Mouse (Mus musculus): ENCODE data around the gene Slc35e3. TPM values are rescaled to one million over a fixed set of nuclear protein-coding genes. Genes with fewer than 3 reads are reported as not detected.

Slc35e3 gene
- total and polyA plus RNA-seq, 3 experiments, result 2.2 to 9.7 (median 5.0) TPM

- peaks cover 36 to 60% of the 10 kb centered on the region in 2 experiments for H3K36me3 ChIP-seq (replicated peaks in 1 of 2; ENCODE audit: control insufficient read depth in 1 of 2, insufficient read depth in 1 of 2, low read length in 1 of 2)
- H3K4me3 ChIP-seq (replicated peaks in 1 of 3; ENCODE audit: low read depth in 2 of 3, low read length in 2 of 3, poor library complexity in 1 of 3), result no peak overlapping the region
- TF ChIP-seq ETS1 (conservative IDR thresholded peaks at IDR 0.05; ENCODE audit: low read depth, low read length) (no peak), MXI1 (IDR thresholded peaks at IDR 0.05; ENCODE audit: low read depth, low read length) (no peak), ELF1 (IDR thresholded peaks at IDR 0.05; ENCODE audit: low read depth, low read length) (no peak), POLR2AphosphoS2 (IDR thresholded peaks at IDR 0.05; ENCODE audit: low read depth, low read length) (no peak)
- in situ Hi-C loops (cut with MboI; ENCODE audit: low pct_ligation_motif_present, low pct_unique_long_range_greater_than_20kb, low sequenced_read_pairs) (no loop called here), dilution Hi-C loops (cut with MboI; ENCODE audit: extremely low pct_ligation_motif_present, extremely low pct_unique_long_range_greater_than_20kb, low sequenced_read_pairs) (no loop called here)
- no peak overlapping the region for H3K27ac ChIP-seq (ENCODE audit: insufficient read depth, low read depth)
- H3K4me1 ChIP-seq (ENCODE audit: control insufficient read depth in 1 of 2, insufficient read depth in 2 of 2), result peaks cover 0 to 12% of the 10 kb centered on the region in 2 experiments; a peak in 2 of 4 replicates
- DNase-seq (ENCODE audit: extremely low read depth), result no peak
- no peak overlapping the region for H3K9ac ChIP-seq (ENCODE audit: insufficient read depth, low read depth)
- no peaks in the 10 kb centered on the region for H3K27me3 ChIP-seq (replicated peaks)
- no peak overlapping the region for H3K4me2 ChIP-seq (ENCODE audit: insufficient read depth, low read depth, poor library complexity, severe bottlenecking)
- H3K79me2 ChIP-seq (replicated peaks; ENCODE audit: control insufficient read depth, extremely low read depth, insufficient read depth, poor library complexity, severe bottlenecking), result no peaks in the 10 kb centered on the region
- H3K9me3 ChIP-seq (replicated peaks; ENCODE audit: low read length), result peaks cover 36% of the 10 kb centered on the region
Measured at GRCm38 (mm10) chr10:117749787-117750343, 3.7 kb upstream of the Slc35e3 start.

GRCm38 (mm10) chr10:117749050-117749686, 3.0 kb upstream of the Slc35e3 start:
- Histone ChIP-seq H3K4me1 (ENCODE audit: control insufficient read depth in 1 of 2, insufficient read depth in 2 of 2) (peaks cover 0 to 14% of the 10 kb centered on the region in 2 experiments; a peak in 2 of 4 replicates), H3K27ac (ENCODE audit: insufficient read depth, low read depth) (no peak overlapping the region), H3K36me3 (replicated peaks in 1 of 2; ENCODE audit: control insufficient read depth in 1 of 2, insufficient read depth in 1 of 2, low read length in 1 of 2) (peaks cover 35 to 55% of the 10 kb centered on the region in 2 experiments), H3K79me2 (replicated peaks; ENCODE audit: control insufficient read depth, extremely low read depth, insufficient read depth, poor library complexity, severe bottlenecking) (no peaks in the 10 kb centered on the region), H3K9me3 (replicated peaks; ENCODE audit: low read length) (peaks cover 36% of the 10 kb centered on the region), H3K9ac (ENCODE audit: insufficient read depth, low read depth) (no peak overlapping the region), H3K27me3 (replicated peaks) (no peaks in the 10 kb centered on the region), H3K4me3 (replicated peaks in 1 of 3; ENCODE audit: low read depth in 2 of 3, low read length in 2 of 3, poor library complexity in 1 of 3) (no peak overlapping the region), H3K4me2 (ENCODE audit: insufficient read depth, low read depth, poor library complexity, severe bottlenecking) (no peak overlapping the region)
- TF ChIP-seq JUND (conservative IDR thresholded peaks at IDR 0.05; ENCODE audit: low read depth, low read length), result no peak
- no peak for TF ChIP-seq MAZ (IDR thresholded peaks at IDR 0.05; ENCODE audit: low read depth, low read length)
- DNase-seq (ENCODE audit: extremely low read depth), result no peak
- in situ Hi-C loops (cut with MboI; ENCODE audit: low pct_ligation_motif_present, low pct_unique_long_range_greater_than_20kb, low sequenced_read_pairs), result no loop called here
- dilution Hi-C loops (cut with MboI; ENCODE audit: extremely low pct_ligation_motif_present, extremely low pct_unique_long_range_greater_than_20kb, low sequenced_read_pairs), result no loop called here

- H3K9me3 ChIP-seq (replicated peaks; ENCODE audit: low read length), result peaks cover 36% of the 10 kb centered on the region
- no peak overlapping the region for H3K4me2 ChIP-seq (ENCODE audit: insufficient read depth, low read depth, poor library complexity, severe bottlenecking)
- no peak overlapping the region for H3K9ac ChIP-seq (ENCODE audit: insufficient read depth, low read depth)
- no peak overlapping the region for H3K27ac ChIP-seq (ENCODE audit: insufficient read depth, low read depth)
- H3K4me3 ChIP-seq (replicated peaks in 1 of 3; ENCODE audit: low read depth in 2 of 3, low read length in 2 of 3, poor library complexity in 1 of 3), result no peak overlapping the region
- no peak for TF ChIP-seq EP300 (IDR thresholded peaks at IDR 0.05; ENCODE audit: low read length)
- no peak for TF ChIP-seq SIN3A (IDR thresholded peaks at IDR 0.05; ENCODE audit: low read length)
- TF ChIP-seq CHD2 (IDR thresholded peaks at IDR 0.05; ENCODE audit: low read length), result no peak
- no peak for TF ChIP-seq USF1 (IDR thresholded peaks at IDR 0.05; ENCODE audit: low read depth, low read length)
- no peak for TF ChIP-seq CHD1 (IDR thresholded peaks at IDR 0.05; ENCODE audit: low read depth, low read length)
- in situ Hi-C loops (cut with MboI; ENCODE audit: low pct_ligation_motif_present, low pct_unique_long_range_greater_than_20kb, low sequenced_read_pairs), result no loop called here
- H3K4me1 ChIP-seq (ENCODE audit: control insufficient read depth in 1 of 2, insufficient read depth in 2 of 2), result peaks cover 0 to 14% of the 10 kb centered on the region in 2 experiments; a peak in 2 of 4 replicates
- peaks cover 35 to 58% of the 10 kb centered on the region in 2 experiments for H3K36me3 ChIP-seq (replicated peaks in 1 of 2; ENCODE audit: control insufficient read depth in 1 of 2, insufficient read depth in 1 of 2, low read length in 1 of 2)
- H3K27me3 ChIP-seq (replicated peaks), result no peaks in the 10 kb centered on the region
- no peak for DNase-seq (ENCODE audit: extremely low read depth)
- H3K79me2 ChIP-seq (replicated peaks; ENCODE audit: control insufficient read depth, extremely low read depth, insufficient read depth, poor library complexity, severe bottlenecking), result no peaks in the 10 kb centered on the region
- dilution Hi-C loops (cut with MboI; ENCODE audit: extremely low pct_ligation_motif_present, extremely low pct_unique_long_range_greater_than_20kb, low sequenced_read_pairs), result no loop called here
Measured at GRCm38 (mm10) chr10:117748276-117749049, 2.3 kb upstream of the Slc35e3 start.

Data from CH12.LX (cell line).